ENCODE assay signal across 16 mouse cellular contexts in genomic region chr4:95157653-95158430, GRCm38 (mm10).
DNase-seq lines count a peak whose midpoint lies in the region; ATAC-seq and TF ChIP-seq lines count a peak whose summit lies in the region.
"Had no signal": no experiment of that assay in that cellular context is flagged by ENCODE, and none has a peak within 500 bp of the region (broad histone marks: within the 10 kb centered on the region; RNA-seq: fewer than 3 reads in every experiment).

No protein-coding gene starts in this region.

- WGBS in liver, embryonic 11.5 days: 66% methylated on average over 7 of the region's 7 CpGs
- 74% methylated on average over 7 of the region's 7 CpGs for WGBS in liver, postnatal 0 days (ENCODE audit: insufficient replicate concordance)
- WGBS in hindbrain, embryonic 16.5 days: 86% methylated on average over 7 of the region's 7 CpGs

- no peaks in the 10 kb centered on the region for H3K9me3 ChIP-seq in liver, embryonic 11.5 days (ENCODE audit: control insufficient read depth, low read length)
- no peaks in the 10 kb centered on the region for H3K9me3 ChIP-seq in liver, postnatal 0 days (ENCODE audit: low read length)
- H3K9me3 ChIP-seq in hindbrain, embryonic 16.5 days (ENCODE audit: control insufficient read depth, low read length): no peaks in the 10 kb centered on the region
- H3K9me3 ChIP-seq: midbrain, embryonic 10.5 days; neural tube, embryonic 12.5 days had no signal

- H3K36me3 ChIP-seq in liver, embryonic 11.5 days (ENCODE audit: control insufficient read depth, insufficient read depth, low read length): no peaks in the 10 kb centered on the region
- H3K36me3 ChIP-seq in liver, postnatal 0 days (replicated peaks; ENCODE audit: insufficient read depth, low read length): no peaks in the 10 kb centered on the region
- no peaks in the 10 kb centered on the region for H3K36me3 ChIP-seq in hindbrain, embryonic 16.5 days (ENCODE audit: control insufficient read depth, insufficient read depth, low read length)
- H3K36me3 ChIP-seq: midbrain, embryonic 10.5 days; neural tube, embryonic 12.5 days had no signal

- no peak overlapping the region for H3K9ac ChIP-seq in liver, embryonic 11.5 days (ENCODE audit: low read depth, low read length)
- H3K9ac ChIP-seq in liver, postnatal 0 days (replicated peaks): no peak overlapping the region
- H3K9ac ChIP-seq in hindbrain, embryonic 16.5 days (ENCODE audit: low read depth, low read length): no peak overlapping the region
- H3K9ac ChIP-seq: forebrain, postnatal 0 days; neural tube, embryonic 12.5 days had no signal

- H3K27ac ChIP-seq in liver, embryonic 11.5 days (ENCODE audit: low read depth, low read length): peak overlapping the region; percentile 94; the same call in 1 of the 2 replicates
- no peak overlapping the region; the same call in 1 of the 2 replicates for H3K27ac ChIP-seq in liver, postnatal 0 days (ENCODE audit: low read depth)
- H3K27ac ChIP-seq in hindbrain, embryonic 16.5 days (ENCODE audit: low read depth, low read length): no peak overlapping the region
- H3K27ac ChIP-seq: hindbrain, postnatal 0 days; neural tube, embryonic 12.5 days had no signal

- H3K4me2 ChIP-seq in liver, embryonic 11.5 days: no peak overlapping the region
- no peak overlapping the region for H3K4me2 ChIP-seq in liver, postnatal 0 days (ENCODE audit: low read depth, low read length)
- no peak overlapping the region for H3K4me2 ChIP-seq in hindbrain, embryonic 16.5 days (ENCODE audit: low read length)
- H3K4me2 ChIP-seq: neural tube, embryonic 12.5 days had no signal

- no peak overlapping the region for H3K4me3 ChIP-seq in liver, embryonic 11.5 days (ENCODE audit: low read depth, low read length)
- H3K4me3 ChIP-seq in liver, postnatal 0 days (ENCODE audit: low read depth, low read length): no peak overlapping the region
- H3K4me3 ChIP-seq in hindbrain, embryonic 16.5 days (ENCODE audit: low read length): no peak overlapping the region
- H3K4me3 ChIP-seq: midbrain, embryonic 10.5 days; neural tube, embryonic 12.5 days had no signal

- ATAC-seq in liver, embryonic 11.5 days (replicated peaks; ENCODE audit: low FRiP score): no peak
- ATAC-seq in liver, postnatal 0 days: no peak
- ATAC-seq in megakaryocyte progenitor cell, adult 5-6 weeks (replicated peaks; ENCODE audit: poor library complexity): 0 out of 2 replicates have a peak, but pooled peaks have one; percentile 12
- ATAC-seq in frontal cortex, adult (ENCODE audit: low TSS enrichment): no peak
- no peak for ATAC-seq in hindbrain, embryonic 16.5 days
- ATAC-seq: forebrain, postnatal 0 days; hindbrain, postnatal 0 days had no signal

- peaks cover 67% of the 10 kb centered on the region for H3K4me1 ChIP-seq in liver, embryonic 11.5 days (replicated peaks; ENCODE audit: control insufficient read depth, insufficient read depth, low read length)
- peaks cover 68% of the 10 kb centered on the region for H3K4me1 ChIP-seq in liver, postnatal 0 days (ENCODE audit: insufficient read depth)
- peaks cover 7% of the 10 kb centered on the region; the same call in 1 of the 2 replicates for H3K4me1 ChIP-seq in hindbrain, embryonic 16.5 days (ENCODE audit: control insufficient read depth, insufficient read depth, low read depth, low read length)

- DNase-seq in liver, embryonic 11.5 days (ENCODE audit: low spot score): no peak
- no peak for DNase-seq in liver, postnatal 0 days
- peak; percentile 61 for DNase-seq in NIH3T3 (ENCODE audit: low read depth)
- peak; percentile 20 for DNase-seq in gastrocnemius, postnatal 10 days
- DNase-seq: cerebellum, adult 11 months; cerebellum, postnatal 25 days; forebrain, postnatal 0 days; heart, postnatal 4 days; kidney, adult 18-20 months; spleen, adult 18-20 months had no signal

- no peak for TF ChIP-seq EP300 in liver, postnatal 0 days (IDR thresholded peaks at IDR 0.05; ENCODE audit: low read depth)

- TF ChIP-seq CTCF in liver, postnatal 0 days (IDR thresholded peaks at IDR 0.05; ENCODE audit: low read depth): no peak

- H3K27me3 ChIP-seq in liver, embryonic 11.5 days (replicated peaks; ENCODE audit: control insufficient read depth, insufficient read depth, low read length): no peaks in the 10 kb centered on the region
- no peaks in the 10 kb centered on the region for H3K27me3 ChIP-seq in liver, postnatal 0 days (ENCODE audit: insufficient read depth, low read length)
- H3K27me3 ChIP-seq in hindbrain, embryonic 16.5 days (replicated peaks; ENCODE audit: control insufficient read depth, insufficient read depth, low read length): no peaks in the 10 kb centered on the region
- H3K27me3 ChIP-seq: neural tube, embryonic 12.5 days had no signal

Comparison
In these comparisons a context has a peak if more than half of its experiments do, and no peak if none do; other contexts are left out.
1. DNase-seq: peak in NIH3T3 (single experiment) and gastrocnemius, postnatal 10 days (single experiment); none in liver, embryonic 11.5 days (single experiment) and liver, postnatal 0 days (single experiment).